Mouse (Mus musculus): ENCODE results near the gene Zfp60. TPM values are rescaled to one million over a fixed set of nuclear protein-coding genes. Genes with fewer than 3 reads are reported as not detected.
A peak's percentile ranks its signal among the peaks of the same experiment; 100 is the strongest.

The Zfp60 gene
- total and polyA plus RNA-seq, 2 experiments from 2014 or later: 44.3 to 46.0 TPM

DNA sequence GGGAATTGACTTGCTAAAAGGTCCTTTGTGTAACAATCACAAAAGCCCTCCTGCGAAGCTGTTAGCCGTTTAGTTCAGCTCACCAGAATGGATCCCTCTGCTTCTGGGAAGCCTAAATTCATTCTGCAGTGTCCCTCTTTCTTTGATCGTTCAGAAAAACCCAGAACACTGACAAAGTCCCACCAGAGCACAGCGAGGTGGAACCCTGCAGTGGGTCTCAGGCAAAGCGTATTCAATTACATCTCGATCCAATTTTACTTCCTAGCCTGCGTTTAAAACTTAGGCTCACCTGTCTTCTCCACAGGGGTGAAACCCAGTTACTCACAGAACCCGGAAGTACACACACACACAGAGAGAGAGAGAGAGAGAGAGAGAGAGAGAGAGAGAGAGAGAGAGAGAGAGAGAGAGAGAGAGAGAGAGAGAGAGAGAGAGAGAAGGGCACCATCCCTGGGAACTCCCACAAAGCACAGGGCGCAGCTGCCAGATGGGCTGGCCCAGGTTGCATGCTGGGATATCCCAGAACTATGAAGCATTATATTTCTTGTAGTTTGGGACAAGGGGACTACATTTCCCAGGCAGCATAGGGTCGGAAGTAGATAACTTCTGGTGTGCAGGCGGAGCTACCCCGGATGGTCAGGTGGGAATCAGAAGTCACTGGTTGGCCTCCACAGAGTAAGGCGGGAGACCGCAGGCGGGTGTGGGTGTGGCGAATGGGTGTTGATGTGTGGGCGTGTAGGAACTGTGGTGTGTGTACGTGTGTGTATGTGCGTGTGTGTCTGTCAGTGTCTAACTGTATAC, 42.2 kb upstream of the Zfp60 start, which contains the start of gene Zfp607b:
TSS of gene Zfp607b (plus strand) at position 526 of the 798 bp plus-strand sequence.
- peak within 1 kb of the TSS; percentile 46 for H3K9ac ChIP-seq
- no peak for TF ChIP-seq CTCF (IDR thresholded peaks at IDR 0.05; ENCODE audit: low read depth)
- no peaks in the 10 kb centered on the region for H3K36me3 ChIP-seq (ENCODE audit: insufficient read depth)
- H3K4me1 ChIP-seq (ENCODE audit: insufficient read depth): 0 out of 2 replicates have a peak, but pooled peaks cover 6% of the 10 kb centered on the region
- ATAC-seq (peak; percentile 99), DNase-seq (peak; percentile 94)
- no peaks in the 10 kb centered on the region for H3K27me3 ChIP-seq (ENCODE audit: insufficient read depth, low read length)
- H3K27ac ChIP-seq (ENCODE audit: low read depth, low read length): peak within 1 kb of the TSS; percentile 86
- peak within 1 kb of the TSS; percentile 65 for H3K4me2 ChIP-seq (ENCODE audit: low read depth)
- H3K4me3 ChIP-seq (ENCODE audit: low read depth, low read length): peak within 1 kb of the TSS; percentile 46
- H3K9me3 ChIP-seq (ENCODE audit: low read length): no peaks in the 10 kb centered on the region
- WGBS: under 1% methylated on average over 19 of the region's 19 CpGs

DNA sequence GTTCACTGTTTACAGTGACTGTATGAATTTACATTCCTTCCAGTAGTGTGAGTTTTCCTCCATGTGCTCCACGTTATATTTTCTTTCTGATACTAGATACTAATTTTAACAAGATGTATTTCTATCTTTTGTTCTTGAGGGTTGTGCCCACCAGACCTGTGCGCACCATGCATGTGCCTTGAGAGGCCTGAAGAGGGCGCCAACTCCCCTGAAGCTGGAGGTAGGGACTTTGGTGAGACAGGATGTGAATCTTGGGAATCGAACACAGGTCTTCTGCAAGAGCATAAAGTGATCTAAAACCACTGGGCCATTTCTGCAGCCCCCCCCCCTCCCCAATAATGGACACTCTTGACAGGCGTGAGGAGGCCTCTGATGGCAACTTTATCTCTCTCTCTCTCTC, 40.1 kb upstream of the Zfp60 start:
- H3K9ac ChIP-seq: no peak overlapping the region
- 37% methylated on average over 5 of the region's 5 CpGs for WGBS
- no peaks in the 10 kb centered on the region for H3K27me3 ChIP-seq (ENCODE audit: insufficient read depth, low read length)
- no peak overlapping the region for H3K4me2 ChIP-seq (ENCODE audit: low read depth)
- no peaks in the 10 kb centered on the region for H3K4me1 ChIP-seq (ENCODE audit: insufficient read depth)
- no peak overlapping the region for H3K27ac ChIP-seq (ENCODE audit: low read depth, low read length)
- no peak for ATAC-seq
- H3K36me3 ChIP-seq (ENCODE audit: insufficient read depth): no peaks in the 10 kb centered on the region
- peak; percentile 76 for TF ChIP-seq CTCF (IDR thresholded peaks at IDR 0.05; ENCODE audit: low read depth)
- peak; percentile 64 for DNase-seq
- no peaks in the 10 kb centered on the region for H3K9me3 ChIP-seq (ENCODE audit: low read length)
- no peak overlapping the region for H3K4me3 ChIP-seq (ENCODE audit: low read depth, low read length)

DNA sequence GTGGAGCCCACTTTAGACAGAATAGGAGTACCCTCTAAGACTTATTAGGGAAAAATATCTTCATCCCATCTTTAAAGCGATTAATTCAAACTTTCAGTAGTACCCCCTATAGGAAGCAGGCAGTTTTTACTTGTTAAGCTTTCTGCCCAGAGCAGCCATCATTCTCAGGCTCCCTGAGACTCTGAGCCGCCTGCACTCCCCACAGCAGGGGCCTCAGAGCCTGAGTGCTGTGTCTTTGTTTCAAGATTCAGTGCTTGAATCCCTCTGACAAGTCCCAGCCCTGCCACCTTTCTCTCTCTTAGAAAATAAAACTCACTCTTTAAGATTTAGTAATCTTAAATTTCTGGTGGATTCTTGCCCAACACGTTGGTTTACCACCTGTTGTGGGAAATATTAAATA, 34.5 kb upstream of the Zfp60 start:
- Histone ChIP-seq H3K9ac (no peak overlapping the region), H3K4me1 (ENCODE audit: insufficient read depth) (no peaks in the 10 kb centered on the region), H3K36me3 (ENCODE audit: insufficient read depth) (peaks cover 13% of the 10 kb centered on the region; the same call in 1 of the 2 replicates), H3K27me3 (ENCODE audit: insufficient read depth, low read length) (no peaks in the 10 kb centered on the region), H3K27ac (ENCODE audit: low read depth, low read length) (no peak overlapping the region), H3K9me3 (ENCODE audit: low read length) (no peaks in the 10 kb centered on the region), H3K4me3 (ENCODE audit: low read depth, low read length) (no peak overlapping the region), H3K4me2 (ENCODE audit: low read depth) (no peak overlapping the region)
- ATAC-seq (no peak), DNase-seq (no peak)
- TF ChIP-seq CTCF (IDR thresholded peaks at IDR 0.05; ENCODE audit: low read depth): no peak
- whole genome bisulfite sequencing: 30% methylated on average over 3 of the region's 3 CpGs

DNA sequence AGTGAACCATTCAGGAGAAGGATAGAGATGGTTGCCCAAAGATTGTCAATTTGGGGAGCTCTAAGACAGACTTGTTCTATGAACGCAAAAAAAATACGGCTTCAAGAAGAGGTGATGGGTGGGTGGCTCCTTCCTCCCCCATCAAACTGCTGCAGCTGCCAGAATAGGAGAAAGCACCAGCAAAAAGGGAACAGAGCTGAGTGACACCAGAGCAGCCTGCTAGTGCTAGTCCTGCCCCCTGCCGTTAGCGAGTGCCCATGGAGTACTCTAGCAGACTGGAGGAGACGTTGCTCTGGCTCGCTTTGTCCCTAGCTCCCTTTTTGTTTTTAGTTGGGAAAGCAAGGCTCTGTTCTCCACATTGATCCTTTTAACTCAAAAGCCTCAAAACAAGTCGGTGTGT, 20.8 kb upstream of the Zfp60 start:
- H3K36me3 ChIP-seq (ENCODE audit: insufficient read depth): no peaks in the 10 kb centered on the region
- no peaks in the 10 kb centered on the region for H3K27me3 ChIP-seq (ENCODE audit: insufficient read depth, low read length)
- no peaks in the 10 kb centered on the region for H3K4me1 ChIP-seq (ENCODE audit: insufficient read depth)
- H3K27ac ChIP-seq (ENCODE audit: low read depth, low read length): no peak overlapping the region
- no peak for ATAC-seq
- H3K4me2 ChIP-seq (ENCODE audit: low read depth): no peak overlapping the region
- no peak overlapping the region for H3K4me3 ChIP-seq (ENCODE audit: low read depth, low read length)
- H3K9me3 ChIP-seq (ENCODE audit: low read length): peaks cover 7% of the 10 kb centered on the region; the same call in 1 of the 2 replicates
- no peak for DNase-seq
- WGBS: 85% methylated on average over 7 of the region's 7 CpGs
- TF ChIP-seq CTCF (IDR thresholded peaks at IDR 0.05; ENCODE audit: low read depth): no peak
- H3K9ac ChIP-seq: no peak overlapping the region

DNA sequence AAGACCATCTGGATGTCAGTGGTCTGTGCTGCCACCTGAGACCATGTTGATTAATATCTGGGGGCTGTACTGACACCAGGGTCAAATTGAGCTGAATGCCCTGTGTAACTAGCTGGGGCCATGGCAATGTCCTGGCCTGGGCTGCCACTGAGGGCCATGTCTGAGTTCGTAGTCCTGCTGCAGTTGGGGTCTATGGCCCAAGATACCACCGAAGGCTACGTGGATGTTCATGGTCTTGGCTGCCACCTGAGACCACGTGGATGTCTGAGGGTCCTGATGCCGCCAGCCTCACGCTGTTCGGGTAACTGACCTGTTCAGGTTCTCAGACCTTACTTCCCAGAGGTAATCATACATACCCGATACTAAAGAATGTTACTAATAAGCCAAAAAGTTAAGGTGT, 9.2 kb upstream of the Zfp60 start:
- WGBS: 97% methylated on average over 8 of the region's 8 CpGs

DNA sequence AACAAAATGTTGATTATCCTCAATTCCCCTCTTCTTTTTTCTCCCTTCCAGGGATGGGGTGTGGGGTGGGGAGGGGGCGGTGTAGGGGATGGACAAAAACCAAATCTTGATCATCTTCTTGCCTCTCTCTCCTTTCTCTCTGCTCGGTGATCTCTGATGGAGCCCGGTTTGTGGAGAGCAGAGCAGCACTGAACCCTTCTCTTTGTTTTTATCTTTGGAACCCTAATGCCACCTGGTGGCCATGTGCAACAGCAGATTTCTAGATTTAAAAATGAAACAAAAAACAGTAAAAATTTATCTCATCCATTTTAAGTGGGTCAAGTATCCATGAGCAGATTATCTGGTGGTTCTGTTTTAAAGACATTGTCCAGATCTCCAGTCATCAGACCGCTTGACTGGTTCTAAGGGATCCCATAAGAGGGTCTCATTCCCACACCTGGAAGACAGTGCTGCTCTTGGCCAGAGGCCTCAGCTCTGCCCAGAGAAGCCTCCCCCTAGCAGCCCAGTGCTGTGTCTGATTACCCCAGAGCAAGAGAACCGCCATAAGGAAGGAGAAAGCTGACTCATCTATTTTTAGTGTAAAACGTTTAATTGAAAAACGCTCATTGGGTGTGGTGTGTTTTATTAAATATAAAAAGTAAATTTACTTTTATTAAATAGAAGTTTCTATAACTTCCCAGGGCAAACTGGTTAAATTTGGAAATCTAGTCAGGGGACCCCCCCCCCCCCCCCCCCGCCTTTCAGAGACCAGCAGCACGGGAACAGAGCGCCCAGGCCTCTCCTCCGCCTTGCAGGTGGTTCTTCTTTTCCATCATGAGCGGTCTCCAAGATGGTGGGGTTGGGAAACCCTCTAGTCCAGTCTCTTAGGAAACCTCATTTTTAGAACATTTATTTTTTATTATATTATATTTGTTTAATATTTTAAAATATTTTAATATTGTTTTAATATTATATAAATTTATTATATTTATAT, 5.3 kb upstream of the Zfp60 start:
- peak; percentile 71 for TF ChIP-seq CTCF (IDR thresholded peaks at IDR 0.05; ENCODE audit: low read depth)
- no peaks in the 10 kb centered on the region for H3K27me3 ChIP-seq (ENCODE audit: insufficient read depth, low read length)
- peak overlapping the region; percentile 71 for H3K27ac ChIP-seq (ENCODE audit: low read depth, low read length)
- ATAC-seq (peak; percentile 94), DNase-seq (peak; percentile 85)
- no peak overlapping the region for H3K4me3 ChIP-seq (ENCODE audit: low read depth, low read length)
- H3K4me2 ChIP-seq (ENCODE audit: low read depth): no peak overlapping the region
- no peaks in the 10 kb centered on the region for H3K4me1 ChIP-seq (ENCODE audit: insufficient read depth)
- no peaks in the 10 kb centered on the region for H3K9me3 ChIP-seq (ENCODE audit: low read length)
- H3K9ac ChIP-seq: peak overlapping the region; percentile 23
- no peaks in the 10 kb centered on the region for H3K36me3 ChIP-seq (ENCODE audit: insufficient read depth)
- WGBS: 39% methylated on average over 12 of the region's 12 CpGs

More for the DNA sequence above, 9.2 kb upstream of the Zfp60 start:
- no peak overlapping the region for H3K9ac ChIP-seq
- no peaks in the 10 kb centered on the region for H3K27me3 ChIP-seq (ENCODE audit: insufficient read depth, low read length)
- H3K9me3 ChIP-seq (ENCODE audit: low read length): no peaks in the 10 kb centered on the region
- H3K27ac ChIP-seq (ENCODE audit: low read depth, low read length): no peak overlapping the region
- no peaks in the 10 kb centered on the region for H3K36me3 ChIP-seq (ENCODE audit: insufficient read depth)
- TF ChIP-seq CTCF (IDR thresholded peaks at IDR 0.05; ENCODE audit: low read depth): no peak
- DNase-seq: no peak
- H3K4me1 ChIP-seq (ENCODE audit: insufficient read depth): no peaks in the 10 kb centered on the region
- H3K4me3 ChIP-seq (ENCODE audit: low read depth, low read length): no peak overlapping the region
- no peak for ATAC-seq
- H3K4me2 ChIP-seq (ENCODE audit: low read depth): no peak overlapping the region

All from forebrain, postnatal 0 days (tissue).